Mouse (Mus musculus) ES-E14 (cell line): Measurements from ENCODE around the gene Hdac11.

ENCODE experiments used
- MAFK ChIP-seq: IDR thresholded peaks from 2 replicates; pipeline ENCODE4 v1.6.1; 2014; ENCODE audit warnings: mild to moderate bottlenecking, low read depth, low read length, inconsistent platforms; ENCODE audit not compliant: insufficient read depth
- ZC3H11A ChIP-seq: IDR thresholded peaks from 2 replicates; pipeline ENCODE4 v1.6.1; 2012; ENCODE audit warnings: low read depth, mild to moderate bottlenecking, inconsistent platforms, low read length, borderline replicate concordance

- no peak for TF ChIP-seq ZC3H11A
- no peak for TF ChIP-seq MAFK
These were observed 40.0 kb upstream of the Hdac11 start, which contains the start of gene Nup210 for GRCm38 (mm10) chr6:91116244-91117145.
